Mouse (Mus musculus) bone marrow macrophage, adult 2 months (primary cell): Measurements from ENCODE around the gene Lrp1. TPM values are rescaled to one million over a fixed set of nuclear protein-coding genes. Genes with fewer than 3 reads are reported as not detected.

ENCODE experiments used
- H3K27ac ChIP-seq: 2 replicates; pipeline ENCODE4 v1.5.1; 2012; ENCODE audit warnings: low read depth, low read length; ENCODE audit not compliant: insufficient read depth
- H3K4me1 ChIP-seq: 2 replicates; pipeline ENCODE4 v1.6.1; 2012; ENCODE audit warnings: low read length; ENCODE audit not compliant: control insufficient read depth, insufficient read depth
- H3K4me3 ChIP-seq: 2 replicates; pipeline ENCODE4 v1.5.1; 2012; ENCODE audit warnings: mild to moderate bottlenecking, low read length, moderate library complexity; ENCODE audit not compliant: insufficient read depth
- CTCF ChIP-seq: IDR thresholded peaks from 2 replicates; pipeline ENCODE4 v1.5.1; 2012; ENCODE audit warnings: low read depth, mild to moderate bottlenecking, low read length, moderate library complexity
- POLR2A ChIP-seq: IDR thresholded peaks from 2 replicates; pipeline ENCODE4 v1.6.1; 2012; ENCODE audit warnings: mild to moderate bottlenecking, low read depth, low read length, borderline replicate concordance
- polyA plus RNA-seq: library from polyadenylated mRNA; stranded (reverse); fragments of >200 nt; gene quantifications from 2 replicates; pipeline ENCODE4 v1.2.4, GENCODE M21; 2012; ENCODE audit not compliant: missing spikeins, insufficient read depth, insufficient read length

Lrp1 gene
- polyA plus RNA-seq, 1 experiment: 418 TPM

DNA sequence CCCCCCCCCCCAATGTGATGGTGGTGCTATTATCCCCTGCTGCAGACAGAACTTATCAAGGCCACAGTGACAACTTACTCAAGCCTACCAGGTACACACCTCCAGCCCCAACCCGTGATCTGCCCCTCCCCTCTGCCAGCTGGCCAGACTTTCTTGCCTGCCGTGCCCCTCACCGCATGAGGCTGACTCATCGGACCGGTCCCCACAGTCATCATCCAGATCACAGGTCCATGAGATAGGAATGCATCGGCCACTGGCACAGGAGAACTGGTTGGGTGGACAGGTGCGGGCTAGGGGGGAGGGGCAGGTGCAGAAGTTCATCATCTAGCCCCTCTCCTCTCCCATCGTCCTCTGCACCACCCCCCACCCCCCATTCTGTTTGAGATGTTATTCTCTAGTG, 37.3 kb downstream of the Lrp1 start:
- no peak overlapping the region for H3K4me3 ChIP-seq
- no peak overlapping the region for H3K27ac ChIP-seq
- TF ChIP-seq POLR2A (no peak), CTCF (no peak)
- peaks cover 18% of the 10 kb centered on the region for H3K4me1 ChIP-seq

- TF ChIP-seq CTCF (no peak), POLR2A (no peak)
- Histone ChIP-seq H3K4me1 (no peaks in the 10 kb centered on the region; the same call in none of the 2 replicates), H3K4me3 (no peak overlapping the region), H3K27ac (no peak overlapping the region)
Measured at GRCm38 (mm10) chr10:127581291-127581690, 39.7 kb downstream of the Lrp1 start.

GRCm38 (mm10) chr10:127577982-127578381, 43.0 kb downstream of the Lrp1 start:
- Histone ChIP-seq H3K27ac (no peak overlapping the region), H3K4me1 (no peaks in the 10 kb centered on the region; the same call in 1 of the 2 replicates), H3K4me3 (no peak overlapping the region)
- TF ChIP-seq POLR2A: no peak
- TF ChIP-seq CTCF: no peak

DNA sequence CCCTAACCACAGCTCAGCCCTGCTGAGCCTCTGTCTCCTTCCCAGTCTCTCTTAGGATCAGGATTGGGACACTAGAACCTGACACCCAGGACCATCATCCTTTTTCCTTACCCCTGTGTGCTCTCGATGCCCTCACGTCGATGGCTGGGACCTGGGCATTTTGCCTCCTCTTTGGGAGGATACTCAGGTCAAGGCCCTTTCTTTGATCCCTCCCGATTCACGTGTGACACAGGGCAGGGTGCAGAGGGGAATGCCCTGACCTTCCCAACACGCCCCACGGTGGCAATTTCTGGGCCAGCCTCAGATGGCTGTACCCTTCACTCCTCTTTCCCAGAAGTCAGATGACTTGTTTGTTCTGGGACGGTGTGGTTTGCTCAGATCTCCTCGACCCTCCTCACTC, 43.8 kb downstream of the Lrp1 start:
- Histone ChIP-seq H3K27ac (no peak overlapping the region), H3K4me1 (no peaks in the 10 kb centered on the region; the same call in 1 of the 2 replicates), H3K4me3 (no peak overlapping the region)
- TF ChIP-seq CTCF: no peak

GRCm38 (mm10) chr10:127576381-127576961, 44.5 kb downstream of the Lrp1 start:
- Histone ChIP-seq H3K4me3 (no peak overlapping the region), H3K27ac (no peak overlapping the region), H3K4me1 (no peaks in the 10 kb centered on the region; the same call in 1 of the 2 replicates)
- TF ChIP-seq POLR2A: no peak
- peak; percentile 64 for TF ChIP-seq CTCF

DNA sequence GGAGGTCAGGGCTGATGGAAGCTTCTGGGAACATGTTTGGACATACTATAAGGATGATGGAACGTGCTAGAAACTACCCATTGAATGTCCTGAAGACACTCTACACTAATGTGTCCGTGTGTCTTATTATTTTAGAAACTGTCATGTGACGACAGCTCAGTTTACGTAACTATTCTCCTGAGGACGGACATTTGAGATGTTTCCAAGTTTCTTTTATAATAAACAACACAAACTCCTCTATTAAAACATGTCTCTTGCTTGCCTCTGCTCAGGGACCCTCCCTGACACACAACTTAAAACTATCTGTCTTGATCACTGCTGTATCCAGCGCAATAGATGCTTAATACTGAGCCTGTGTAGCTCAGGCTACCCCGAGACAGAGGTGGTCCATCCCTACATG, 45.2 kb downstream of the Lrp1 start:
- Histone ChIP-seq H3K4me3 (no peak overlapping the region), H3K27ac (no peak overlapping the region), H3K4me1 (no peaks in the 10 kb centered on the region; the same call in 1 of the 2 replicates)
- TF ChIP-seq POLR2A: no peak
- no peak for TF ChIP-seq CTCF

DNA sequence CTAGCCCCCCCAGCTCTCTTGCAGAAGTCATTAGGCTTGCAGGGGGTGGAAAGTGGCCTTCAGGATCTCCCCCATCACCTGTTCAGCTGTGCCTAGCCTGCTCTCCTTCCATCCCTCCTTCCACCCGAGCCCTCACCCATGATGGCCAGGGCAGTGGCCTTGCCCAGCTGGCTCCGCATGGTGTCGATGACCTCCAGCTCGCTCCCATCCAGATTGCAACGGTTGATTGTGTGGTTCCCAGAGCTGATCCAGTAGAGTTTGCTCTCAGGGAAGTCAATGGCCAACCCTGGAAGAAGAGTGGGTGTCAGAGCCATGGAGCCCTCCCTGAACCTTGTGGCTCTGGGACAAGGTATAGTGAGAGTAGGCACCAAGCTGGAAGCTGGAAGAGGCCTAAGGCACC, 48.7 kb downstream of the Lrp1 start:
- peaks cover 6% of the 10 kb centered on the region for H3K4me1 ChIP-seq

DNA sequence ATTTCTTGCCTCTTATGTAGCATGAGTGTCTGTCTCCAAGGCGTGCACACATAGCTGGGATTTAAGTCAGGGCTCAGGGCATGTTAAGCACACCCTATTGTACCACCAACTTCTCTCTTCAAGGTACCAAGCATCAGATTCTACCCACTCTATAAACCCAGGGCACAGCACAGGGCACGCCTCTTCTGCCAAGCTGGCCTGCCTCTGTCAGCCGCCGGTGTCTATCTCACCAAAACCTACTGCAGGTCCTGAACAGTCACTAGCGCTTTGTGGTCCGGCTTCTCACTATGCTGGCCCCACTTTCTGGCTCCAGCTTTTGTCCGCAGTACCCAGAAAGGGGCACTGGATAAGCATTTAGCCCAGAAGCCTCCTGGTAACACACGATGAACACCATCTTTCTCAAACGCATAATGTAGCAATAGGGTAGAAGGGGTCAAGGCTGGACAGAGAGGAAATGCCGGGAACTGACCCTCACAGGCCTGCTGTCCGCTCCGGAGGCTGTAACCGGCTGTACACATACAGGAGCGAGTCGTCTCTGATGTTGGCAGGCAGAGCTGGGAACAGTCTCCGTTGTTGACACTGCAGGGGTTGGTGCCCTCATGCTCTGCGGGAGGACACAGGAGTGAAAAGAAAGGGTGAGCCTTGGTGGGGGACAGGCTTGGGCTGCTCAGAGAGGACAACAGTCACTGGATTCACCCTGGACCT, 49.9 kb downstream of the Lrp1 start:
- Histone ChIP-seq H3K27ac (no peak overlapping the region), H3K4me1 (peaks cover 6% of the 10 kb centered on the region)
- no peak for TF ChIP-seq POLR2A

More for the DNA sequence above, 48.7 kb downstream of the Lrp1 start:
- TF ChIP-seq CTCF (no peak), POLR2A (no peak)
- Histone ChIP-seq H3K4me3 (no peak overlapping the region), H3K27ac (no peak overlapping the region)

GRCm38 (mm10) chr10:127570384-127570783, 50.6 kb downstream of the Lrp1 start:
- H3K4me1 ChIP-seq: peaks cover 6% of the 10 kb centered on the region
- no peak for TF ChIP-seq CTCF
- no peak for TF ChIP-seq POLR2A
- H3K4me3 ChIP-seq: no peak overlapping the region
- peak overlapping the region; percentile 12; the same call in 1 of the 2 replicates for H3K27ac ChIP-seq

More for the DNA sequence above, 49.9 kb downstream of the Lrp1 start:
- H3K4me3 ChIP-seq: no peak overlapping the region

GRCm38 (mm10) chr10:127569450-127569849, 51.5 kb downstream of the Lrp1 start:
- peak; percentile 76 for TF ChIP-seq CTCF
- no peak for TF ChIP-seq POLR2A
- H3K27ac ChIP-seq: peak overlapping the region; percentile 34
- no peak overlapping the region for H3K4me3 ChIP-seq
- H3K4me1 ChIP-seq: peaks cover 6% of the 10 kb centered on the region
